Mouse (Mus musculus): ENCODE measurements around the gene Brms1.

Brms1 gene

DNA sequence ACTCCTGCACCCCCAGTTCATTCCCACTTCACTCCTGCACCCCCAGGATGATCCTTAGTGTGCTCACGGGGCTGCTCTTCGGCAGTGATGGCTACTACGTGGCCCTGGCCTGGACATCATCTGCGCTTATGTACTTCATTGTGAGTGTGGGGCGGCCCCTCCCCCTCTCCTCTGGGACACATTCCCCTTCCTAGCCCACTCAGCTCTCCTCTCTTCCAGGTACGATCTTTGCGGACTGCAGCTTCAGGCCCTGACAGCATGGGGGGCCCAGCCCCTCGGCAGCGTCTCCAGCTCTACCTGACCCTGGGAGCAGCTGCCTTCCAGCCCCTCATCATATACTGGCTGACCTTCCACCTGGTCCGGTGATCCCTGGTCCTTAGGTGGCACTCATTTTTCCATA, 50.9 kb downstream of the Brms1 start:
- no peak for DNase-seq (ENCODE audit: low read depth)

DNA sequence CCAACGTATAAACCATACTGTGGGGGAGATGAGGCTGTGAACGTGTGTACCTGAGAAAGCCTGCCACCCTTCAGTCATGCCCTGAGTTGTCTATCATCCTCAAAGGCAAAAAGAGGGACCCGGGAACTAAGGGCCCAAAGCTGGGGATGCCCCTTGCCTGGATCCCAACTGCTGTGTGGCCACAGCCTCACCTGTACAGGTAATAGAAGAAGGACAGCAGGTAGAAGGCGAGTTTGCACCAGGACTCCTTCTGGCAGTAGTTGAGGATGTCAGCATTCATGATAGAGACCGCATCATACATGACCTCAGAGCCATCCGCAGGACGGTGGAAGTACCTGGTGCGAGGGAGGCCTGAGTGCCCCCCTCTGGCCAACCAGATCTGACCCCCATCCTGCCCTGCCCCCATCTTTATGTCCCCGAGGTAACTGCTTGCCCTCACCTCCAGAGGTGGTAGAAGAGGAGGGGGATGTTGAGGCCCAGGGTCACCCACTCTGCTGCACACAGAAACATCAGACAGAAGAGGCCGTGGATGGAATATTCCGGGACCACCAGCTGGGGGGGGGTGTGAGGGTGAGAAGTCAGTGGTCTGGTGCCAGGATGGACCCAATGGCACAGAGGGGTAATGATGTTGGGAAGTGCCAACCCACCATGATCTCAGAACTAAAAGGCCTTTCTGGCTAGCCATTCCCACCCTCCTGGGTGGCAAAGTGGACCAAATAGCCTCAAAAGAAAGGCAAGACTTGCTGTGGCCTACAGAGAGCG, 52.5 kb downstream of the Brms1 start:
- DNase-seq (ENCODE audit: low read depth) = no peak

DNA sequence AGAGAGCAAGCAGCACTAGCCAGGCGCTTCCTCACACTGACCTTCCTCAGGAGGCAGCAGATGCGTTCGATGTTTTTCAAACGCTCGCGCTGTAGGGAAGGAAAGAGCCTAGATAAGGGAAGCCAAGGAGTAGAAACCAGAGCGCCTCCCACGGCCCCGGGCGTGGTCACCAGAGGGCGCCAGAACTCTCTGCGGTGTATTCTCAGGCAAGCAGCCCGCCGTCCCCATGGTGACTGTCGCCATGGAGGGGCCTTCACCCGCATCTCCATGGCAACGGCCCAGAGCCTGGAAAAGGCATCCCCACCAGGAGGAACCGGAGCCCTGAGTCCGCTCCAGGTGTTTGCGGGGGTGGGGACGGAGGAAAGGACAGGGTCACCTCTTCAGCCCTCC, 53.1 kb downstream of the Brms1 start:
- DNase-seq (ENCODE audit: low read depth) = peak; percentile 60

DNA sequence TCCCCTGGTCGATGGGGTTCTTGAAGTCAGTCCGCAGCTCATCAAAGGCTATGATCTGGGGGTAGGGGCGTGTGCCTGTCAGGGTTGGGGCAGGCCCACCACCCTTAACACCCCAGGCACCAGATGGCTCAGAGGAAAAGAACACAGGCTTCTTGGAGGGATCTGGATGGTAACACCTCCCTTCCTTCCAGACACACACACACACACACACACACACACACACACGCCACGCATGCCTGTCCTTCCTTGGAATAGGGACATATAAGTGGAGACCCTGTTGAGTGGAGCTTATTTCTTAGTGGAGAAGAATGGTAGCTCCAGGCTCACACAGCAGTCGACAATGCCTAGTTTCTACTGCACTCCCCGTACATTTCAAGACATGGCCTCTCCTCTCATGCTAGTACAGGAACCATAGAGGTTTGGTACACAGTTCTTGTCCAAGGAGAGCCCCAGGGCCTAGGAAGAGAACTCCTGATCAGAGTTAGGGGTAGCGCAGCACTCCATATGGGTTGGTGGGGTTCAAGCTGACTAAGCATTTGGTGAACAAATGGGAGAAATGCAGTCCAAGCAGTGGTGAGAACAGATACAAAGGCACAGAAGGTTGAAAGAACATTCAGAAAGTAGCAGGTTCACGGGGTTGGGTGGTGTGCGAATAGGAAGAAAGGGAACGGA, 53.7 kb downstream of the Brms1 start:
- no peak for DNase-seq (ENCODE audit: low read depth)

DNA sequence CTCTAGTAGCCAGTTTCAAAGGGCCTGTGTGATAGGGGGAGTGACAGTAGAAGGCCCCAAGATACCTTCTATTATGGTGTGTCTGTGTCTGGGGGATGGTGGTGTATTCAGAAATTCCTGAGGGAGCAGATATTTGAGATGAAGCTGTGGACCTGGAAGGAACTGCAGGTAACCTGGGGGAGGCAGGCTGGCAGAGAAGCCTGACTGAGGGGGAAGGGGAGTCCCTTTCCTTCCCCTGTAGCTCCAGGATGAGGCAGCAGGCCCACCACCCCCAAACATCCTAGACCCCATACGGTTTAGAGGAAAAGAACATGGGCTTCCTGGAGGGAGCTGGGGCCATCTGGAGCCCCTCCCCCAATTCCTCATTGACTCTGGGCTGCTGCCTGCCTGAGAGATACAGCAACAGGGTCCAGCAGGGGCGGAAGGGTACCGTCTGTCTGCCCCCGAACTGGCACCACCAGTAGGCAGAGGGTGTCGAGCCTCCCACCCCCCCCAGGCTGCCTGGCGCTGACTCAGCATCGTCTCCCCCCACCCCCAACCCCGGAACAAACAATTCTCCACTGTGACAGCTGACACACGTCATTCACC, 54.8 kb downstream of the Brms1 start:
- DNase-seq (ENCODE audit: low read depth) = no peak

DNA sequence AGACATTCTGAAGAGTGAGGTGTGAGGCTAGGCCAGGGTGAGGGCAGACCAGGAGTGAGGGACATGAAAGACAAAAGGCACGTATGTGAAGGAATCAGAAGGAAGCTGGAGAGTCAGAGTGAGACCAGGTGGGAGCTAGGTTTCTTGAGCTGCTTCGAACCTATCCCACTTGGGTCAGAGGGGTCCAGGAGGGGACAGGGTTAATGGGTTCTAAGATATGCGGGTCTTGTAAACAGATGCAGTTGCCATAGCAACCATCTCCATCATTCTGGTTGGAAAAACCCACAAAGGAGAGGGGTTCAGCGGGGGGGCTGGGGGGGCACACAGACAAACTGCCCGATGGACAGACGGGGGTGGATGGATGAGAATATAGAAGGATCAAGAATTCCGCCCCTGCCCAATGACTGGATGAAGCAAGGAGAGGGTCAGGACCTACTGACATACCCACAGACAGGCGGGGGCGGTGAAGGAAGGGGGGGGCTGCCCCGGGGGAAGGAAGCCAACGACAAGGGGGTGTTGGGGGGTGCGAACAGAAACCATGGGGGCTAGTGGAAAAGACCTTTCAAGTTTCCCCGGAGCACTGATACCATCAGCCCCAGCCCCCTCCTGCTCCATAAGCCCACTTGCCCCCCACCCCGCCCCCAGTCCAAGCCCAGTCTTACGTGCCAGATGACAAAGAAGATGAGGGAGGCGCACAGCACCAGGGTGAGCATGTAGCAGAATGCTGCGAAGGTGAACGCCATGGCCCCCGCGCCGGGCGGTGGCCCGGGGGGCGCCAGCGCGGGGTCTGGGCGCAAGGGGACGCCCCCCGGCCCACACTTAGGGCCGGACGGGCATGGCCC, 56.6 kb downstream of the Brms1 start:
- no peak for DNase-seq (ENCODE audit: low read depth)

DNA sequence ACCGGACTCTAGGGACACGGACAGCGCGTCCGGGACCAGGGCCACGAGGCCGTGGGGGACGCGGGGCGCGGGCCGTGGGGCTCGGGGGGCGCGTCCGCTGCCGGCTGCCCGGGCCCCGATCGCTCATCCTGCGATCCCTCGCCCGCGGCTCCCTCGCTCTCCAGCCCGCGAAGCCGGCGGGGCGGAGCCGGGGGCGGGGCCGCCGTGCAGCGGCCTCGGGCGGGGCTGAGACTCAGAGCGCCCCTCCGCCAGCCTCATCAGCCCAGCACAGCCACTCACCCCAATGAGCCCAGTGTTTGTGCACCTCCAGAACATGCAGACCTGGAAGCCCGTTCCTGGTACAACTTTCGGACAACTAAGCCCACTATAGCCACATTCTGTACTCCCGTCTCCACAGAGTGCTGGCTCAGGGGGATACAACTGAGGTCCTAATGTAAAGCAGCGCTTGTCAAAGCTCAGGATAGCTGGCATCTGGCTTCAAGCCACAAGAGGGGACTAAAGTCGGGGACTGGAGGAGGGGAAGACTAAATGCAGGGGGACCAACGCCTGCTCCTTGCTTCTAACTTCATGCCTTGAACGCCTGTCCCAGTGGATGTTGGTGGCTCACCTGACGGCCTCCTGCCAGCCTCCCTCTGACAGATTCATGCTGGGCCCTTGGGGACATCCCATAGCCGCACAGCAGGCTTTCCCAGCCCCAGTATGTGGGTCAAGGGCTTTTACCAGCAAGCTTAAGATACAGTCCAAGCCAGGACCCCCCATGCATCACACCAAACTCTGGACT, 57.4 kb downstream of the Brms1 start, which contains the start of gene Cnih2:
TSS of gene Cnih2 (minus strand) at position 159 of the 781 bp plus-strand sequence.
- no peak for DNase-seq (ENCODE audit: low read depth)
